24 mouse cellular contexts compared by ENCODE assay signal in the genomic region with DNA sequence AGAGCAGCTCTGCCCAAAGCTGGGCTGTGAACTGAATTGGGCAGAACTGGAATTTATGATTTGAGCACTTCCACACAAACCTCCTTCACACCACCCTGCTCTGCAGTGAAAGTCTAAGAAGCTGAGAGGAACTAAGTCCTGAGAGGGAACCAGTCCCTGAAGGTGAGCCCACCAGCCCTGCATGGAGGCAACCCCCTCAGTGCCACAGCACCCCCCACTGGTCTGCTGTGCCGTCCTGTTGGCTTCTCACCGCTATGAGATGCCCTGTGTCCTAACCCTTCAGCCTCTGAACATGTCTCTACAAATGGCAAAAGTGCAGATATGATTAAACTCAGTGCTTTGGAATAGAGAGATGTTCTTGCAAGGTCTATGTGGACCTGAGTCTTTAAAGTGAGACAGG. TPM values are rescaled to one million over a fixed set of nuclear protein-coding genes. Genes with fewer than 3 reads are reported as not detected.
A peak's percentile ranks its signal among the peaks of the same experiment; 100 is the strongest.
DNase-seq lines count a peak whose midpoint lies in the region; ATAC-seq and TF ChIP-seq lines count a peak whose summit lies in the region.
"Had no signal": no experiment of that assay in that cellular context is flagged by ENCODE, and none has a peak within 500 bp of the region (broad histone marks: within the 10 kb centered on the region; RNA-seq: fewer than 3 reads in every experiment).

No protein-coding gene starts in this region.

- H3K36me3 ChIP-seq in thymus, adult 2 months (ENCODE audit: control insufficient read depth, insufficient read depth, low read length), result no peaks in the 10 kb centered on the region
- no peaks in the 10 kb centered on the region for H3K36me3 ChIP-seq in ES-Bruce4 (ENCODE audit: control insufficient read depth, insufficient read depth, low read length, poor library complexity, severe bottlenecking)
- H3K36me3 ChIP-seq: heart, embryonic 15.5 days; liver, embryonic 13.5 days had no signal

- ATAC-seq in megakaryocyte, adult 5-6 weeks (ENCODE audit: poor library complexity, severe bottlenecking), result no peak
- ATAC-seq: forebrain, embryonic 13.5 days; hindbrain, embryonic 16.5 days; midbrain, embryonic 16.5 days had no signal

- TF ChIP-seq CTCF in thymus, adult 2 months (IDR thresholded peaks at IDR 0.05; ENCODE audit: borderline replicate concordance, control insufficient read depth, extremely low read depth, insufficient read depth, low read length, poor library complexity), result no peak
- peak; percentile 30 for TF ChIP-seq CTCF in ES-Bruce4 (IDR thresholded peaks at IDR 0.05; ENCODE audit: low read depth, low read length)

- TF ChIP-seq EP300 in ES-Bruce4 (IDR thresholded peaks at IDR 0.05; ENCODE audit: insufficient read depth, low read depth, low read length), result no peak

- 63% methylated on average over 2 of the region's 2 CpGs for WGBS in thymus, adult 2 months

- no peak overlapping the region for H3K27ac ChIP-seq in thymus, adult 2 months (ENCODE audit: control insufficient read depth, insufficient read depth, low read length)
- H3K27ac ChIP-seq in ES-Bruce4 (ENCODE audit: insufficient read depth, low read length), result no peak overlapping the region
- H3K27ac ChIP-seq: forebrain, embryonic 13.5 days; heart, embryonic 10.5 days; heart, embryonic 15.5 days; kidney, postnatal 0 days; liver, embryonic 13.5 days had no signal

- H3K9ac ChIP-seq in ES-Bruce4 (ENCODE audit: low read depth, poor library complexity, severe bottlenecking), result no peak overlapping the region
- H3K9ac ChIP-seq: forebrain, embryonic 13.5 days; heart, embryonic 15.5 days; liver, embryonic 13.5 days; lung, embryonic 14.5 days had no signal

- H3K4me3 ChIP-seq in thymus, adult 2 months (ENCODE audit: control insufficient read depth, insufficient read depth, low read length), result no peak overlapping the region
- H3K4me3 ChIP-seq in ES-Bruce4 (ENCODE audit: low read depth, low read length), result no peak overlapping the region
- H3K4me3 ChIP-seq: forebrain, embryonic 13.5 days; heart, embryonic 10.5 days; heart, embryonic 15.5 days; liver, embryonic 13.5 days had no signal

- DNase-seq in thymus, postnatal 14 days, result peak; percentile 25
- DNase-seq in thymus, adult 2 months, result no peak
- DNase-seq in spleen, postnatal 14 days (ENCODE audit: low spot score in 2 of 2), result peak; percentile 24 to 54
- no peak for DNase-seq in adrenal gland, adult (ENCODE audit: inconsistent age in 2 of 2, low spot score in 1 of 2)
- DNase-seq in kidney, adult 18-20 months, result no peak
- DNase-seq: adrenal gland, adult 2 months; cerebellum, adult 8-10 months; cerebellum, postnatal 36 days; gastrocnemius, postnatal 14 days; kidney, adult 8-10 months; layer of hippocampus, postnatal 36 days; left cerebral cortex, postnatal 4 days; liver, embryonic 13.5 days; lung, embryonic 14.5 days; lung, postnatal 14 days; right cerebral cortex, postnatal 25 days had no signal

- no peak for TF ChIP-seq POLR2A in thymus, adult 2 months (IDR thresholded peaks at IDR 0.05; ENCODE audit: control insufficient read depth, extremely low read depth, insufficient read depth, low read length, poor library complexity)
- TF ChIP-seq POLR2A in ES-Bruce4 (IDR thresholded peaks at IDR 0.05; ENCODE audit: insufficient read depth, low read length), result no peak

- H3K4me1 ChIP-seq in thymus, adult 2 months (replicated peaks; ENCODE audit: control insufficient read depth, insufficient read depth, low read length), result no peaks in the 10 kb centered on the region
- no peaks in the 10 kb centered on the region for H3K4me1 ChIP-seq in ES-Bruce4 (ENCODE audit: control insufficient read depth, insufficient read depth, low read length)
- H3K4me1 ChIP-seq: forebrain, embryonic 13.5 days; heart, embryonic 10.5 days; liver, embryonic 13.5 days had no signal

- no peaks in the 10 kb centered on the region for H3K27me3 ChIP-seq in thymus, adult 2 months (ENCODE audit: control insufficient read depth, insufficient read depth, low read length)
- H3K27me3 ChIP-seq in ES-Bruce4 (ENCODE audit: control insufficient read depth, insufficient read depth, low read length, poor library complexity, severe bottlenecking), result no peaks in the 10 kb centered on the region
- H3K27me3 ChIP-seq: forebrain, embryonic 13.5 days; heart, embryonic 15.5 days; liver, embryonic 13.5 days had no signal

- no peaks in the 10 kb centered on the region for H3K9me3 ChIP-seq in ES-Bruce4 (replicated peaks; ENCODE audit: control insufficient read depth, insufficient read depth, low read length, poor library complexity, severe bottlenecking)
- H3K9me3 ChIP-seq: forebrain, embryonic 13.5 days; heart, embryonic 10.5 days; heart, embryonic 15.5 days; liver, embryonic 13.5 days had no signal

RNA-seq across cellular contexts. Expression of a gene that starts 14.8 kb away (rescaled TPM):
- 28.5 and 31.4 TPM in 2 replicates for polyA plus RNA-seq in thymus, adult 2 months (2012; rRNA removed)
- 284 and 309 TPM in 2 replicates for polyA plus RNA-seq in ES-Bruce4 (2011; ENCODE audit: insufficient read depth, insufficient read length, low read depth, missing spikeins)
- total RNA-seq in megakaryocyte, adult 5-6 weeks (2015), result 41.8 and 53.3 TPM in 2 replicates
- 71.5 and 75.2 TPM in 2 replicates for total RNA-seq in megakaryocyte, adult 5-6 weeks (2017)

RNA-seq across cellular contexts. Expression of a gene that starts 30.4 kb away (rescaled TPM):
- 48.5 and 62.1 TPM in 2 replicates for polyA plus RNA-seq in thymus, adult 2 months (2012; rRNA removed)
- 184 and 200 TPM in 2 replicates for polyA plus RNA-seq in ES-Bruce4 (2011; ENCODE audit: insufficient read depth, insufficient read length, low read depth, missing spikeins)
- 17.0 and 28.7 TPM in 2 replicates for total RNA-seq in megakaryocyte, adult 5-6 weeks (2015)
- 32.3 and 34.6 TPM in 2 replicates for total RNA-seq in megakaryocyte, adult 5-6 weeks (2017)

RNA-seq across cellular contexts. Expression of a gene that starts 32.4 kb away (rescaled TPM):
- polyA plus RNA-seq in thymus, adult 2 months (2012; rRNA removed), result 38.3 and 44.6 TPM in 2 replicates
- polyA plus RNA-seq in ES-Bruce4 (2011; ENCODE audit: insufficient read depth, insufficient read length, low read depth, missing spikeins), result 23.2 and 24.0 TPM in 2 replicates
- 4.4 and 5.5 TPM in 2 replicates for total RNA-seq in megakaryocyte, adult 5-6 weeks (2015)
- total RNA-seq in megakaryocyte, adult 5-6 weeks (2017), result 6.0 and 7.1 TPM in 2 replicates

Comparison
In these comparisons a context has a peak if more than half of its experiments do, and no peak if none do; other contexts are left out.
1. DNase-seq: peak in thymus, postnatal 14 days (single experiment) and spleen, postnatal 14 days (2 of 2); none in thymus, adult 2 months (single experiment), adrenal gland, adult (0 of 2) and kidney, adult 18-20 months (single experiment).